Mouse (Mus musculus) CH12.LX (cell line): ENCODE data around the gene Gm20388.

Source experiments
- CTCF ChIP-seq, 2 experiments: IDR thresholded peaks in 1 of 2; conservative IDR thresholded peaks in 1 of 2; 2 replicates each; pipeline ENCODE4 v1.5.1; 2011 to 2012; ENCODE audit warnings: low read depth in 2 of 2, low read length in 2 of 2, improper control_type of control experiment in 1 of 2, inconsistent platforms in 1 of 2, mild to moderate bottlenecking in 1 of 2, moderate library complexity in 1 of 2
- HCFC1 ChIP-seq: IDR thresholded peaks from 2 replicates; pipeline ENCODE4 v1.6.1; 2012; ENCODE audit warnings: low read depth, mild to moderate bottlenecking, inconsistent platforms, low read length, improper control_type of control experiment
- POLR2A ChIP-seq: IDR thresholded peaks from 2 replicates; pipeline ENCODE4 v1.6.1; 2011; ENCODE audit warnings: low read depth, mild to moderate bottlenecking, improper control_type of control experiment, low read length
- SIN3A ChIP-seq: IDR thresholded peaks from 2 replicates; pipeline ENCODE4 v1.6.1; 2012; ENCODE audit warnings: low read length, improper control_type of control experiment, inconsistent platforms
- TCF12 ChIP-seq: IDR thresholded peaks from 2 replicates; pipeline ENCODE4 v1.6.1; 2014; ENCODE audit warnings: low read depth, mild to moderate bottlenecking, inconsistent platforms, low read length, improper control_type of control experiment
- UBTF ChIP-seq: IDR thresholded peaks from 2 replicates; pipeline ENCODE4 v1.6.1; 2012; ENCODE audit warnings: low read depth, mild to moderate bottlenecking, inconsistent platforms, low read length, improper control_type of control experiment, moderate library complexity
- ZC3H11A ChIP-seq: IDR thresholded peaks from 2 replicates; pipeline ENCODE4 v1.6.1; 2012; ENCODE audit warnings: low read depth, mild to moderate bottlenecking, inconsistent platforms, low read length, improper control_type of control experiment
- ZNF384 ChIP-seq: IDR thresholded peaks from 2 replicates; pipeline ENCODE4 v1.6.1; 2012; ENCODE audit warnings: low read depth, low read length, improper control_type of control experiment, inconsistent platforms

DNA sequence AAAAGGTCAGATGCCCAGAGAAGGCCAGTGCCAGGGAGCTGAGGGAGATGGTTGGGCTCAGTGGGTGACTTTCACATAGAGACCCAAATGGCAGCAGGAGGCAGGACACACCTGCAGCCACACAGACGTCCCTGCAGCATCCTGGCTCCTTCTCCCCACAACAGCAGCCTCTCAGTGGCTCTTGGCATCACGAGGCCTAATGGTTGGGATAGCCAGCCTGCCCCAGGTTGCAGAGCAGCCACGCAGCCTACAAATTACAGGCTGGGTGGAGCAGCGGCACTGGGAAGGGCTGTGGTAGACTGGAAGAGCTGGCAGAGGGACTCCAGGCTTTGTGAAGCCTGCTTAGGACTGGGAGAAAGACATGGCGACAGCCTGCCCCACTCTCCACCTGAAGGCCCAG lies 2341.7 kb downstream of the Gm20388 start:
- TF ChIP-seq SIN3A (no peak), TCF12 (no peak), UBTF (no peak), CTCF (conservative IDR thresholded peaks at IDR 0.05 in 1 of 2, IDR thresholded peaks at IDR 0.05 in 1 of 2; ENCODE audit: low read depth in 2 of 2, low read length in 2 of 2) (no peak), POLR2A (no peak), HCFC1 (no peak), ZNF384 (no peak), ZC3H11A (no peak)
